Mouse (Mus musculus) intestine, embryonic 15.5 days (tissue): ENCODE data around the gene Tnnt3. TPM values are rescaled to one million over a fixed set of nuclear protein-coding genes. Genes with fewer than 3 reads are reported as not detected.

Experiments
- ATAC-seq: fragments of 200-750 bp; cut with Nextera tagmentation; 2 replicates; pipeline ENCODE4 v1.8.0; 2017; ENCODE audit warnings: moderate TSS enrichment, moderate library complexity
- H3K27ac ChIP-seq: fragments of 300-500 bp; sonication (generic); 2 replicates; pipeline ENCODE4 v1.5.1; 2015; ENCODE audit warnings: mild to moderate bottlenecking, inconsistent platforms
- H3K27me3 ChIP-seq: fragments of 300-500 bp; sonication (generic); replicated peaks from 2 replicates; pipeline ENCODE4 v1.6.1; 2015; ENCODE audit warnings: inconsistent platforms
- H3K36me3 ChIP-seq: fragments of 300-500 bp; sonication (generic); 2 replicates; pipeline ENCODE4 v1.6.1; 2015; ENCODE audit warnings: inconsistent platforms
- H3K4me1 ChIP-seq: fragments of 300-500 bp; sonication (generic); replicated peaks from 2 replicates; pipeline ENCODE4 v1.6.1; 2015; ENCODE audit warnings: inconsistent platforms
- H3K4me2 ChIP-seq: fragments of 300-500 bp; sonication (generic); replicated peaks from 2 replicates; pipeline ENCODE4 v1.6.1; 2015; ENCODE audit warnings: mild to moderate bottlenecking, inconsistent platforms
- H3K4me3 ChIP-seq: fragments of 300-500 bp; sonication (generic); replicated peaks from 2 replicates; pipeline ENCODE4 v1.5.1; 2015; ENCODE audit warnings: inconsistent platforms
- H3K9ac ChIP-seq: fragments of 300-500 bp; sonication (generic); 2 replicates; pipeline ENCODE4 v1.6.1; 2015; ENCODE audit warnings: inconsistent platforms
- H3K9me3 ChIP-seq: fragments of 300-500 bp; sonication (generic); 2 replicates; pipeline ENCODE4 v1.6.1; 2016; ENCODE audit warnings: inconsistent platforms
- WGBS: fragments of 180-500 bp; shearing (Covaris S2); methylation state at CpG from one replicate; pipeline ENCODE4 v1.1.7; 2015; 5-methylcytosine and 5-hydroxymethylcytosine counted together
- polyA plus RNA-seq: library from polyadenylated mRNA; unstranded; fragments of >200 nt; fragmentation: Nextera tagmentation; extraction: Ambion mirVana; gene quantifications from 2 replicates; pipeline ENCODE4 v1.2.1, GENCODE M21; 2015

The Tnnt3 gene
- polyA plus RNA-seq, 1 experiment from 2014 or later, result 4.3 TPM

GRCm38 (mm10) chr7:142478574-142478973 is 20.1 kb upstream of the Tnnt3 start:
- Histone ChIP-seq H3K36me3 (no peaks in the 10 kb centered on the region), H3K27ac (peak overlapping the region; percentile 96), H3K27me3 (no peaks in the 10 kb centered on the region), H3K4me3 (0 out of 2 replicates have a peak overlapping the region, but pooled peaks have one; percentile 5), H3K4me1 (peaks cover 61% of the 10 kb centered on the region), H3K4me2 (peak overlapping the region; percentile 63), H3K9me3 (no peaks in the 10 kb centered on the region), H3K9ac (peak overlapping the region; percentile 3)
- no peak for ATAC-seq
- WGBS, result 83% methylated on average over 2 of the region's 2 CpGs

GRCm38 (mm10) chr7:142479307-142479706 is 19.3 kb upstream of the Tnnt3 start:
- no peak for ATAC-seq
- no peaks in the 10 kb centered on the region for H3K36me3 ChIP-seq
- no peaks in the 10 kb centered on the region for H3K27me3 ChIP-seq
- H3K4me2 ChIP-seq, result peak overlapping the region; percentile 67
- peaks cover 66% of the 10 kb centered on the region for H3K4me1 ChIP-seq
- no peak overlapping the region for H3K9ac ChIP-seq
- no peaks in the 10 kb centered on the region for H3K9me3 ChIP-seq
- H3K27ac ChIP-seq, result peak overlapping the region; percentile 96
- H3K4me3 ChIP-seq, result no peak overlapping the region

- Histone ChIP-seq H3K27me3 (no peaks in the 10 kb centered on the region), H3K36me3 (no peaks in the 10 kb centered on the region), H3K9me3 (no peaks in the 10 kb centered on the region), H3K4me2 (peak overlapping the region; percentile 67), H3K9ac (no peak overlapping the region), H3K4me1 (peaks cover 68% of the 10 kb centered on the region), H3K27ac (peak overlapping the region; percentile 96), H3K4me3 (no peak overlapping the region)
- ATAC-seq, result no peak
- 91% methylated on average over 3 of the region's 3 CpGs for WGBS
Observed at GRCm38 (mm10) chr7:142479886-142480285, 18.8 kb upstream of the Tnnt3 start.

- Histone ChIP-seq H3K9me3 (no peaks in the 10 kb centered on the region), H3K4me2 (peak overlapping the region; percentile 67), H3K4me3 (no peak overlapping the region), H3K4me1 (peaks cover 68% of the 10 kb centered on the region), H3K9ac (peak overlapping the region; percentile 62), H3K36me3 (peaks cover 1% of the 10 kb centered on the region; the same call in 1 of the 2 replicates), H3K27me3 (no peaks in the 10 kb centered on the region), H3K27ac (peak overlapping the region; percentile 96)
- no peak for ATAC-seq
- WGBS, result 95% methylated on average over 3 of the region's 3 CpGs
Observed at GRCm38 (mm10) chr7:142480661-142481060, 18.0 kb upstream of the Tnnt3 start.

GRCm38 (mm10) chr7:142481186-142481567 is 17.5 kb upstream of the Tnnt3 start:
- peak; percentile 40 for ATAC-seq
- Histone ChIP-seq H3K4me3 (peak overlapping the region; percentile 21), H3K4me2 (peak overlapping the region; percentile 67), H3K9ac (peak overlapping the region; percentile 62), H3K27me3 (no peaks in the 10 kb centered on the region), H3K9me3 (no peaks in the 10 kb centered on the region), H3K27ac (peak overlapping the region; percentile 96), H3K36me3 (peaks cover 3% of the 10 kb centered on the region; the same call in 1 of the 2 replicates), H3K4me1 (peaks cover 74% of the 10 kb centered on the region)
- 6% methylated on average over 5 of the region's 5 CpGs for WGBS

GRCm38 (mm10) chr7:142481568-142482255 is 16.9 kb upstream of the Tnnt3 start:
- Histone ChIP-seq H3K27me3 (no peaks in the 10 kb centered on the region), H3K27ac (peak overlapping the region; percentile 96), H3K4me3 (peak overlapping the region; percentile 21), H3K4me2 (peak overlapping the region; percentile 67), H3K36me3 (peaks cover 3% of the 10 kb centered on the region; the same call in 1 of the 2 replicates), H3K9ac (peak overlapping the region; percentile 62), H3K4me1 (peaks cover 79% of the 10 kb centered on the region), H3K9me3 (no peaks in the 10 kb centered on the region)
- ATAC-seq, result peak; percentile 80
- WGBS, result 2% methylated on average over 21 of the region's 22 CpGs

GRCm38 (mm10) chr7:142482256-142482609 is 16.4 kb upstream of the Tnnt3 start:
- peaks cover 3% of the 10 kb centered on the region; the same call in 1 of the 2 replicates for H3K36me3 ChIP-seq
- peak overlapping the region; percentile 67 for H3K4me2 ChIP-seq
- peak; percentile 18 for ATAC-seq
- peaks cover 83% of the 10 kb centered on the region for H3K4me1 ChIP-seq
- H3K4me3 ChIP-seq, result peak overlapping the region; percentile 21; the same call in 1 of the 2 replicates
- peak overlapping the region; percentile 62 for H3K9ac ChIP-seq
- H3K9me3 ChIP-seq, result no peaks in the 10 kb centered on the region
- no peaks in the 10 kb centered on the region for H3K27me3 ChIP-seq
- 22% methylated on average over 6 of the region's 6 CpGs for WGBS
- H3K27ac ChIP-seq, result peak overlapping the region; percentile 96

- ATAC-seq, result peak; percentile 28
- peak overlapping the region; percentile 96 for H3K27ac ChIP-seq
- H3K9me3 ChIP-seq, result no peaks in the 10 kb centered on the region
- H3K36me3 ChIP-seq, result peaks cover 3% of the 10 kb centered on the region; the same call in 1 of the 2 replicates
- no peaks in the 10 kb centered on the region for H3K27me3 ChIP-seq
- 37% methylated on average over 11 of the region's 11 CpGs for WGBS
- H3K4me2 ChIP-seq, result peak overlapping the region; percentile 18
- peaks cover 80% of the 10 kb centered on the region for H3K4me1 ChIP-seq
- H3K4me3 ChIP-seq, result no peak overlapping the region
- no peak overlapping the region; the same call in 1 of the 2 replicates for H3K9ac ChIP-seq
Observed at GRCm38 (mm10) chr7:142483136-142483535, 15.5 kb upstream of the Tnnt3 start.

- H3K27me3 ChIP-seq, result no peaks in the 10 kb centered on the region
- no peak overlapping the region for H3K9ac ChIP-seq
- no peak for ATAC-seq
- 71% methylated on average over 12 of the region's 12 CpGs for WGBS
- H3K9me3 ChIP-seq, result no peaks in the 10 kb centered on the region
- H3K4me1 ChIP-seq, result peaks cover 70% of the 10 kb centered on the region
- peak overlapping the region; percentile 96 for H3K27ac ChIP-seq
- H3K36me3 ChIP-seq, result peaks cover 13% of the 10 kb centered on the region; the same call in 1 of the 2 replicates
- no peak overlapping the region for H3K4me3 ChIP-seq
- no peak overlapping the region for H3K4me2 ChIP-seq
Observed at GRCm38 (mm10) chr7:142484780-142485179, 13.9 kb upstream of the Tnnt3 start.

GRCm38 (mm10) chr7:142486751-142487162 is 11.9 kb upstream of the Tnnt3 start:
- Histone ChIP-seq H3K9ac (peak overlapping the region; percentile 28), H3K4me2 (no peak overlapping the region), H3K36me3 (peaks cover 30% of the 10 kb centered on the region), H3K4me3 (no peak overlapping the region), H3K27ac (peak overlapping the region; percentile 96), H3K4me1 (peaks cover 53% of the 10 kb centered on the region), H3K9me3 (no peaks in the 10 kb centered on the region), H3K27me3 (no peaks in the 10 kb centered on the region)
- no peak for ATAC-seq
- WGBS, result 61% methylated on average over 8 of the region's 8 CpGs

GRCm38 (mm10) chr7:142487341-142487859 is 11.2 kb upstream of the Tnnt3 start:
- Histone ChIP-seq H3K9me3 (no peaks in the 10 kb centered on the region), H3K36me3 (peaks cover 36% of the 10 kb centered on the region), H3K4me2 (peak overlapping the region; percentile 30; the same call in 1 of the 2 replicates), H3K4me1 (peaks cover 46% of the 10 kb centered on the region), H3K4me3 (no peak overlapping the region), H3K27ac (peak overlapping the region; percentile 96), H3K27me3 (no peaks in the 10 kb centered on the region), H3K9ac (peak overlapping the region; percentile 28; the same call in 1 of the 2 replicates)
- WGBS, result 18% methylated on average over 9 of the region's 9 CpGs
- ATAC-seq, result peak; percentile 69

- Histone ChIP-seq H3K4me2 (no peak overlapping the region), H3K36me3 (peaks cover 36% of the 10 kb centered on the region), H3K4me1 (peaks cover 40% of the 10 kb centered on the region), H3K4me3 (no peak overlapping the region), H3K27ac (peak overlapping the region; percentile 96; the same call in 1 of the 2 replicates), H3K9ac (no peak overlapping the region), H3K9me3 (no peaks in the 10 kb centered on the region), H3K27me3 (no peaks in the 10 kb centered on the region)
- no peak for ATAC-seq
- 73% methylated on average over 3 of the region's 3 CpGs for WGBS
Observed at GRCm38 (mm10) chr7:142488053-142488452, 10.6 kb upstream of the Tnnt3 start.
